Mouse (Mus musculus): ENCODE results near the gene Phf24. TPM values are rescaled to one million over a fixed set of nuclear protein-coding genes. Genes with fewer than 3 reads are reported as not detected.
"Not testable (repeated sequence)": the region's sequence is repeated elsewhere in the genome, so short reads cannot be mapped to it uniquely, and the experiment has no call there.

The Phf24 gene
- polyA plus RNA-seq, 1 experiment from 2014 or later = 0.79 TPM

DNA sequence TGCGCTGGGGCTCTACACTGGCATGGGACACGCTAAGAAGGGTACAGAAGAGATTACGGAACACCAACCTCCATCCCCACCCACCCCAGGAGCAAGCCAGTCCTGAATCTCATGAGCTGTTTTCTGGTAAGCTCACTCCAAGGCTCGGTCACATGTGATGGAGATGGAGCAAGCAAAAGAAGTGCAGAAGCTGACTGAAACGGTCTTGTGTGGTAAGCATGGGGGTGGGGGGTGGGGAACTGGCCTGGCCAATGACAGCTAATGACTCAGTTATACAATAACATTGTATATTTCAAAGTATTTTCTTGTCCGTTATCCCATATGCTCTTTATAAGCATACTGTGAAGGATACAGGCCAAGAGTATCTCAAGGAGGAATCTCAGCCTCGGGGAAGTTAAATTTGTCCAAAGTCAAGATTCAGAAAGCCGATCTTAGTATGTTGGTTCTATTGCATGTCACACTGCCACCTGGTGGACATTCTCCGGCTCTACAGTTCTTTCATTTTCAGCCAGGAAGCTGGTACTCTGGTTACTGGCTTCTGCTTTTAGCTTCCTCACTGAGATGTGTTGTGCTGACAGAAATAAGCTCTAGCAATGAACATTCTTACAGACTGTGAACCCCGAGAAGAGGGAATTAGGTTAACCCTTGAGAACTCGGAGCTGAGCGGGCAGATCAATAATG, 48.7 kb downstream of the Phf24 start:
- peak overlapping the region; percentile 43 for H3K4me2 ChIP-seq (replicated peaks; ENCODE audit: low read depth, low read length)

DNA sequence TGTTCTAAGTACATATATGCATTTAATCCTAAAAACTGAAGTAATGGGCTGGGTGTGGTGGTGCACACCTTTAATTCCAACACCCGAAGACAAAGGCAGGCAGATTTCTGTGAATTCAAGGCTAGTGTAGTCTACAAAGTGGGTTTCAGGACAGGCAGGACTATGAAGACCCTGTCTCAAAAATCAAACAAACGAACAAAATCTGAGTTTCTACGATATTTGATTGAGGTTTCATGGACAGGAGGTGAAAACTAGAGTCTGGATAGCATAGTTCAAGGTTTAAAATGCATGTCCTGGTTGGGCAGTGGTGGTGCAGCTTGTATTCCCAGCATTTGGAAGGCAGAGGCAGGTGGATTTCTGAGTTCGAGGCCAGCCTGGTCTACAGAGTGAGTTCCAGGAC, 52.8 kb downstream of the Phf24 start, which contains the start of gene 1700022I11Rik:
Gene 1700022I11Rik, plus strand, starts transcription at position 301 of the 400 bp plus-strand sequence.
- no peak within 1 kb of the TSS for H3K4me2 ChIP-seq (replicated peaks; ENCODE audit: low read depth, low read length)
- peaks cover 6% of the 10 kb centered on the region for H3K4me1 ChIP-seq (ENCODE audit: insufficient read depth, low read length)
- no peak for ATAC-seq (ENCODE audit: low FRiP score, low TSS enrichment)
- H3K36me3 ChIP-seq (ENCODE audit: insufficient read depth, low read length) = no peaks in the 10 kb centered on the region
- H3K27ac ChIP-seq (ENCODE audit: low read length) = no peak within 1 kb of the TSS
- no peak within 1 kb of the TSS for H3K9ac ChIP-seq (replicated peaks; ENCODE audit: low read length)
- no peak within 1 kb of the TSS for H3K4me3 ChIP-seq (ENCODE audit: low read length)
- no peaks in the 10 kb centered on the region for H3K27me3 ChIP-seq (ENCODE audit: insufficient read depth, low read length)
- 89% methylated on average over 4 of the region's 4 CpGs for WGBS
- no peaks in the 10 kb centered on the region for H3K9me3 ChIP-seq (ENCODE audit: low read length)

More for the DNA sequence above, 48.7 kb downstream of the Phf24 start:
- ATAC-seq (ENCODE audit: low FRiP score, low TSS enrichment) = no peak
- Histone ChIP-seq H3K4me3 (ENCODE audit: low read length) (peak overlapping the region; percentile 13; the same call in 1 of the 2 replicates), H3K27me3 (ENCODE audit: insufficient read depth, low read length) (no peaks in the 10 kb centered on the region), H3K36me3 (ENCODE audit: insufficient read depth, low read length) (no peaks in the 10 kb centered on the region), H3K4me1 (ENCODE audit: insufficient read depth, low read length) (peaks cover 6% of the 10 kb centered on the region), H3K9me3 (ENCODE audit: low read length) (no peaks in the 10 kb centered on the region), H3K27ac (ENCODE audit: low read length) (no peak overlapping the region), H3K9ac (replicated peaks; ENCODE audit: low read length) (no peak overlapping the region)
- WGBS = 20% methylated on average over 12 of the region's 12 CpGs

DNA sequence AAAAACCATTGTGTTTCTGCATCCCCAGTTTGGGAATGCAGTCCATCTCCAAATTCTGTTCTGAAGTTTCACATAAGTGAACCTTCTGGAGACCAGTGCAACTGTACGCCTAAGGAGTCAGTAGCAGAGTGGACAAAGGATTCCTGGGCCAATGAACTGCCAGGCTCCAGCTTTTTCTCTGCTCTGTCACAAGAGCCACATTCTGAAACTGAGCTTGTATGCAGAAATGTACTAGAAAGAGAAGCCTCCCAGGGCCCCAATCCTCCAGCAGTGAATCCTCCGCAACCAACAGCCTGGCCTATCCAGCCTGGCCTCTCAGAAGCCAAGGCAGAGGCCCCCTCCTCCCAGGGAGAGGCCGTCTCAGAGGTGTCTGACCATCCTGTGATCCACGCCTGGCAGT, 56.5 kb downstream of the Phf24 start:
- ATAC-seq (ENCODE audit: low FRiP score, low TSS enrichment) = no peak
- Histone ChIP-seq H3K36me3 (ENCODE audit: insufficient read depth, low read length) (0 out of 2 replicates have a peak, but pooled peaks cover 8% of the 10 kb centered on the region), H3K4me3 (ENCODE audit: low read length) (no peak overlapping the region), H3K27me3 (ENCODE audit: insufficient read depth, low read length) (no peaks in the 10 kb centered on the region), H3K9ac (replicated peaks; ENCODE audit: low read length) (no peak overlapping the region), H3K4me2 (replicated peaks; ENCODE audit: low read depth, low read length) (no peak overlapping the region), H3K9me3 (ENCODE audit: low read length) (no peaks in the 10 kb centered on the region), H3K27ac (ENCODE audit: low read length) (no peak overlapping the region), H3K4me1 (ENCODE audit: insufficient read depth, low read length) (no peaks in the 10 kb centered on the region)
- WGBS = 51% methylated on average over 4 of the region's 4 CpGs

DNA sequence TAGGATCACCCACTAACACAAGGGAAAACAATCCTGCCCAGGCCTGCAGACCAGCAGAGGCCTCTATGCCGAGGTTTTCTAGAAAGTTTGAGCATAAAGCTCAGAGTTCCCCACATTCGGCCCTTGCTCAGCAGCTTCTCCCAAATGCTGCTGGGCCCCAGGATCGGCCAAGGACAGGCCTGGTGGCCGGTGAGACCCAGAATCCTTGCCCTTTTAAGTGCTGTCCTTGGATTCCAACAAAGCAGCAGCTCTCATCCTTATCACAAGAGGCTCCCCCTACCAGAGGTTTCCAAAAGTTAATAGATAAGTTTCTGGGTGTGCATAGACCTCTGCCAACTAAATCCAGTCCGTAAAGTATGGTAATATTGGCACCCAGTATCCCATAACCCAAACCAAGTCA, 57.4 kb downstream of the Phf24 start:
- no peaks in the 10 kb centered on the region for H3K4me1 ChIP-seq (ENCODE audit: insufficient read depth, low read length)
- no peak overlapping the region for H3K4me3 ChIP-seq (ENCODE audit: low read length)
- ATAC-seq (ENCODE audit: low FRiP score, low TSS enrichment) = no peak
- 82% methylated on average over 5 of the region's 5 CpGs for WGBS
- H3K9ac ChIP-seq (replicated peaks; ENCODE audit: low read length) = no peak overlapping the region
- H3K9me3 ChIP-seq (ENCODE audit: low read length) = no peaks in the 10 kb centered on the region
- H3K36me3 ChIP-seq (ENCODE audit: insufficient read depth, low read length) = peaks cover 17% of the 10 kb centered on the region
- no peaks in the 10 kb centered on the region for H3K27me3 ChIP-seq (ENCODE audit: insufficient read depth, low read length)
- H3K4me2 ChIP-seq (replicated peaks; ENCODE audit: low read depth, low read length) = no peak overlapping the region
- H3K27ac ChIP-seq (ENCODE audit: low read length) = no peak overlapping the region

DNA sequence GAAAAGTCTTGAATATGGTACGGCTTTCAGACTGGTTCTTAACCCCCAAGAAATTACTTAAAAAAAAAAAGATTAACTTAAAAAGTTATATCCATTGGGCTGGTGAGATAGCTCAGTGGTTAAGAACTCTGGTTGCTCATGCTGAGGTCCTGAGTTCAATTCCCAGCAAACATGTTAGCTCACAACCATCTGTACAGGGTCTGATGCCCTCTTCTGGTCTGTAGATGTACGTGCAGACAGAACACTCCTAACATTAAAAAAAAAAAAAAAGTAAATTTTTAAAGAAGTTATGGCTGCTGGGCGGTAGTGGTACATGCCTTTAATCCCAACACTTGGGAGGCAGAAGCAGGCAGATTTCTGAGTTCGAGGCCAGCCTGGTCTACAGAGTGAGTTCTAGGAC, 61.6 kb downstream of the Phf24 start:
- Histone ChIP-seq H3K4me1 (ENCODE audit: insufficient read depth, low read length) (no peaks in the 10 kb centered on the region), H3K9me3 (ENCODE audit: low read length) (no peaks in the 10 kb centered on the region), H3K9ac (replicated peaks; ENCODE audit: low read length) (no peak overlapping the region), H3K27me3 (ENCODE audit: insufficient read depth, low read length) (no peaks in the 10 kb centered on the region), H3K27ac (ENCODE audit: low read length) (no peak overlapping the region), H3K36me3 (ENCODE audit: insufficient read depth, low read length) (peaks cover 45% of the 10 kb centered on the region), H3K4me2 (replicated peaks; ENCODE audit: low read depth, low read length) (no peak overlapping the region), H3K4me3 (ENCODE audit: low read length) (no peak overlapping the region)
- 93% methylated on average over 4 of the region's 4 CpGs for WGBS
- no peak for ATAC-seq (ENCODE audit: low FRiP score, low TSS enrichment)

DNA sequence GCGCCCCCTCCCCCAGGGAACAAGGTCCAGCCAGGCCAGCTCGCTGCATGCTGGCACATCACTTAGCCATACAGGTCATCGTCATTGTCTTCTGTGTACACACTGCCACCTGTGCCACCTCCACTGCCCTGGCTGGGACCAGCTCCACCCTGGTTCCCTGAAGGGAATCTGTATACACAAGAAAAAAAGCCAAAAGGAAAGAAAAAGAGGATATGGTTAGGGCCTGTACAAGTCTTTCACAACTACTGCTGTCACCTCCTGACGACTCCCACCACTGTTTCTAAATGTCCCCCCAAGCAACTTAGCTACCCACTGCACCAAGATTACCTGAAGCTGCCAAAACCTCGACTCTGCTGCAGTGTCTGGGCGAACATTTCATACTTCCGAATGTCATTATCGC, 64.0 kb downstream of the Phf24 start:
- ATAC-seq (ENCODE audit: low FRiP score, low TSS enrichment) = 0 out of 2 replicates have a peak, but pooled peaks have one; percentile 31
- not testable (repeated sequence) for H3K4me1 ChIP-seq (ENCODE audit: insufficient read depth, low read length)
- 88% methylated on average over 7 of the region's 8 CpGs for WGBS

DNA sequence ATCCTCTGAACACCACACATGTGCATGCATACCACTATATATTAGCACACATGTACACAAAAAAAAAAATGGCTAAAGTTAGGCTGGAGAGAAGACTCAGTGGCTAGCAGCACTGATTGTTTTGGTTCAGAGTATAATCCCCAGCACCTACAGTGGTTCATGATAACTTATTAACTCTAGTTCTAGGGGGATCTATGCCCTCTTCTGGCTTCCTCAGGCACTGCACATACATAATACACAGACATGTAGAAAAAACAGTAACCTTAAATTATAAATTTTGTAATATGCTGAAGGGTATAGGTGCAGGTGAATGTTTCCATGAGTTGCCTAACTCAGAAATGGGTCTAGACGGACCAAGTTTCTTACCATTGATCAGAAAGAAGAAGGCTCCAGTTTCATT, 71.8 kb downstream of the Phf24 start:
- ATAC-seq (ENCODE audit: low FRiP score, low TSS enrichment) = no peak
- H3K36me3 ChIP-seq (ENCODE audit: insufficient read depth, low read length) = peaks cover 87% of the 10 kb centered on the region
- H3K27ac ChIP-seq (ENCODE audit: low read length) = no peak overlapping the region
- H3K4me3 ChIP-seq (ENCODE audit: low read length) = no peak overlapping the region
- no peaks in the 10 kb centered on the region for H3K27me3 ChIP-seq (ENCODE audit: insufficient read depth, low read length)
- no peaks in the 10 kb centered on the region for H3K4me1 ChIP-seq (ENCODE audit: insufficient read depth, low read length)
- WGBS = 81% methylated on average over 1 of the region's 1 CpGs
- no peak overlapping the region for H3K4me2 ChIP-seq (replicated peaks; ENCODE audit: low read depth, low read length)
- no peaks in the 10 kb centered on the region for H3K9me3 ChIP-seq (ENCODE audit: low read length)
- H3K9ac ChIP-seq (replicated peaks; ENCODE audit: low read length) = no peak overlapping the region

More for the DNA sequence above, 64.0 kb downstream of the Phf24 start:
- not testable (repeated sequence) for H3K27ac ChIP-seq (ENCODE audit: low read length); H3K4me3 ChIP-seq (ENCODE audit: low read length); H3K9ac ChIP-seq (replicated peaks; ENCODE audit: low read length); H3K4me2 ChIP-seq (replicated peaks; ENCODE audit: low read depth, low read length); H3K27me3 ChIP-seq (ENCODE audit: insufficient read depth, low read length); H3K9me3 ChIP-seq (ENCODE audit: low read length)
- H3K36me3 ChIP-seq (ENCODE audit: insufficient read depth, low read length) = peaks cover 66% of the 10 kb centered on the region

Other genes starting within 250 kb of the Phf24 start
- 0.45 TPM in 1 of 2 replicates, not detected in the other for gene 4930578G10Rik, start 181.1 kb upstream of the Phf24 start, polyA plus RNA-seq (2015; fragmentation: Nextera tagmentation; extraction: Ambion mirVana)
- gene Ccl19, start 160.1 kb upstream of the Phf24 start, polyA plus RNA-seq (2015; fragmentation: Nextera tagmentation; extraction: Ambion mirVana) = 0.54 TPM in 1 of 2 replicates, not detected in the other
- 68.5 and 77.1 TPM in 2 replicates for gene Ccl21a, start 142.7 kb upstream of the Phf24 start, polyA plus RNA-seq (2015; fragmentation: Nextera tagmentation; extraction: Ambion mirVana)
- gene Fam205a1, start 62.8 kb upstream of the Phf24 start, polyA plus RNA-seq (2015; fragmentation: Nextera tagmentation; extraction: Ambion mirVana) = not detected in 2 replicates
- gene Gm12394, start 59.9 kb upstream of the Phf24 start, polyA plus RNA-seq (2015; fragmentation: Nextera tagmentation; extraction: Ambion mirVana) = 0.06 and 0.14 TPM in 2 replicates
- gene Fam205c, start 42.4 kb upstream of the Phf24 start, polyA plus RNA-seq (2015; fragmentation: Nextera tagmentation; extraction: Ambion mirVana) = 0.17 and 0.28 TPM in 2 replicates
- 7.3 and 7.5 TPM in 2 replicates for gene Dnajb5, start 33.2 kb downstream of the Phf24 start, polyA plus RNA-seq (2015; fragmentation: Nextera tagmentation; extraction: Ambion mirVana)
- gene 1700022I11Rik, start 52.9 kb downstream of the Phf24 start, polyA plus RNA-seq (2015; fragmentation: Nextera tagmentation; extraction: Ambion mirVana) = 0.39 and 1.7 TPM in 2 replicates
- gene Vcp, start 83.8 kb downstream of the Phf24 start, polyA plus RNA-seq (2015; fragmentation: Nextera tagmentation; extraction: Ambion mirVana) = 560 and 578 TPM in 2 replicates
- gene Fancg, start 93.8 kb downstream of the Phf24 start, polyA plus RNA-seq (2015; fragmentation: Nextera tagmentation; extraction: Ambion mirVana) = 19.5 and 20.6 TPM in 2 replicates
- gene Pigo, start 109.2 kb downstream of the Phf24 start, polyA plus RNA-seq (2015; fragmentation: Nextera tagmentation; extraction: Ambion mirVana) = 29.8 and 32.2 TPM in 2 replicates
- 363 and 374 TPM in 2 replicates for gene Stoml2, start 115.0 kb downstream of the Phf24 start, polyA plus RNA-seq (2015; fragmentation: Nextera tagmentation; extraction: Ambion mirVana)
- 11.7 and 12.9 TPM in 2 replicates for gene Fam214b, start 129.6 kb downstream of the Phf24 start, polyA plus RNA-seq (2015; fragmentation: Nextera tagmentation; extraction: Ambion mirVana)
- gene Unc13b, start 142.3 kb downstream of the Phf24 start, polyA plus RNA-seq (2015; fragmentation: Nextera tagmentation; extraction: Ambion mirVana) = 6.8 and 8.6 TPM in 2 replicates